Mouse (Mus musculus): Measurements from ENCODE around the gene Mymk. TPM values are rescaled to one million over a fixed set of nuclear protein-coding genes. Genes with fewer than 3 reads are reported as not detected.

The Mymk gene
- polyA plus RNA-seq, 1 experiment from 2014 or later = 63.7 TPM

- no peak overlapping the region for H3K4me3 ChIP-seq (replicated peaks)
- no peak for ATAC-seq (ENCODE audit: insufficient number of reproducible peaks, low FRiP score, low TSS enrichment, low read depth)
These were observed 24.5 kb upstream of the Mymk start for GRCm38 (mm10) chr2:27096341-27096981.

GRCm38 (mm10) chr2:27095178-27095577, 23.2 kb upstream of the Mymk start:
- Histone ChIP-seq H3K27ac (replicated peaks) (no peak overlapping the region), H3K27me3 (no peaks in the 10 kb centered on the region), H3K9ac (no peak overlapping the region), H3K4me3 (replicated peaks) (no peak overlapping the region), H3K4me1 (peaks cover 25% of the 10 kb centered on the region), H3K9me3 (replicated peaks) (no peaks in the 10 kb centered on the region), H3K4me2 (replicated peaks) (no peak overlapping the region), H3K36me3 (no peaks in the 10 kb centered on the region)
- no peak for ATAC-seq (ENCODE audit: insufficient number of reproducible peaks, low FRiP score, low TSS enrichment, low read depth)
- 85% methylated on average over 7 of the region's 7 CpGs for WGBS

More at GRCm38 (mm10) chr2:27096341-27096981, 24.5 kb upstream of the Mymk start:
- Histone ChIP-seq H3K4me2 (replicated peaks) (no peak overlapping the region), H3K4me1 (peaks cover 25% of the 10 kb centered on the region), H3K27me3 (no peaks in the 10 kb centered on the region), H3K36me3 (no peaks in the 10 kb centered on the region), H3K27ac (replicated peaks) (peak overlapping the region; percentile 60; the same call in 1 of the 2 replicates), H3K9ac (no peak overlapping the region), H3K9me3 (replicated peaks) (no peaks in the 10 kb centered on the region)
- WGBS = 40% methylated on average over 13 of the region's 13 CpGs

- Histone ChIP-seq H3K27me3 (no peaks in the 10 kb centered on the region), H3K4me3 (replicated peaks) (no peak overlapping the region), H3K4me1 (peaks cover 22% of the 10 kb centered on the region), H3K4me2 (replicated peaks) (no peak overlapping the region), H3K27ac (replicated peaks) (no peak overlapping the region), H3K9ac (no peak overlapping the region), H3K9me3 (replicated peaks) (no peaks in the 10 kb centered on the region), H3K36me3 (no peaks in the 10 kb centered on the region)
- no peak for ATAC-seq (ENCODE audit: insufficient number of reproducible peaks, low FRiP score, low TSS enrichment, low read depth)
- WGBS = 45% methylated on average over 1 of the region's 1 CpGs
These were observed 17.3 kb upstream of the Mymk start for GRCm38 (mm10) chr2:27089238-27089637.

- Histone ChIP-seq H3K4me1 (peaks cover 22% of the 10 kb centered on the region), H3K4me3 (replicated peaks) (no peak overlapping the region), H3K9me3 (replicated peaks) (no peaks in the 10 kb centered on the region), H3K36me3 (no peaks in the 10 kb centered on the region), H3K27me3 (no peaks in the 10 kb centered on the region), H3K27ac (replicated peaks) (0 out of 2 replicates have a peak overlapping the region, but pooled peaks have one; percentile 41), H3K4me2 (replicated peaks) (no peak overlapping the region), H3K9ac (no peak overlapping the region)
- ATAC-seq (ENCODE audit: insufficient number of reproducible peaks, low FRiP score, low TSS enrichment, low read depth) = no peak
- 71% methylated on average over 5 of the region's 5 CpGs for WGBS
These were observed 16.7 kb upstream of the Mymk start for GRCm38 (mm10) chr2:27088700-27089099.

- peak overlapping the region; percentile 41; the same call in 1 of the 2 replicates for H3K27ac ChIP-seq (replicated peaks)
- ATAC-seq (ENCODE audit: insufficient number of reproducible peaks, low FRiP score, low TSS enrichment, low read depth) = 0 out of 2 replicates have a peak, but pooled peaks have one; percentile 22
These were observed 16.2 kb upstream of the Mymk start for GRCm38 (mm10) chr2:27088071-27088644.

GRCm38 (mm10) chr2:27087581-27087980, 15.6 kb upstream of the Mymk start:
- peaks cover 22% of the 10 kb centered on the region for H3K4me1 ChIP-seq
- H3K27me3 ChIP-seq = no peaks in the 10 kb centered on the region
- no peak overlapping the region for H3K27ac ChIP-seq (replicated peaks)
- no peak overlapping the region for H3K4me2 ChIP-seq (replicated peaks)
- WGBS = 87% methylated on average over 5 of the region's 5 CpGs
- H3K9ac ChIP-seq = no peak overlapping the region
- H3K36me3 ChIP-seq = no peaks in the 10 kb centered on the region
- ATAC-seq (ENCODE audit: insufficient number of reproducible peaks, low FRiP score, low TSS enrichment, low read depth) = no peak
- H3K9me3 ChIP-seq (replicated peaks) = no peaks in the 10 kb centered on the region
- no peak overlapping the region for H3K4me3 ChIP-seq (replicated peaks)

More at GRCm38 (mm10) chr2:27088071-27088644, 16.2 kb upstream of the Mymk start:
- H3K4me1 ChIP-seq = peaks cover 22% of the 10 kb centered on the region
- no peaks in the 10 kb centered on the region for H3K36me3 ChIP-seq
- WGBS = 60% methylated on average over 18 of the region's 18 CpGs
- no peak overlapping the region for H3K4me2 ChIP-seq (replicated peaks)
- H3K9ac ChIP-seq = no peak overlapping the region
- H3K4me3 ChIP-seq (replicated peaks) = no peak overlapping the region
- no peaks in the 10 kb centered on the region for H3K9me3 ChIP-seq (replicated peaks)
- no peaks in the 10 kb centered on the region for H3K27me3 ChIP-seq

- H3K27ac ChIP-seq (replicated peaks) = no peak overlapping the region
- 81% methylated on average over 4 of the region's 4 CpGs for WGBS
- no peaks in the 10 kb centered on the region for H3K9me3 ChIP-seq (replicated peaks)
- H3K4me1 ChIP-seq = peaks cover 22% of the 10 kb centered on the region
- H3K36me3 ChIP-seq = no peaks in the 10 kb centered on the region
- no peaks in the 10 kb centered on the region for H3K27me3 ChIP-seq
- H3K4me2 ChIP-seq (replicated peaks) = no peak overlapping the region
- ATAC-seq (ENCODE audit: insufficient number of reproducible peaks, low FRiP score, low TSS enrichment, low read depth) = no peak
- H3K4me3 ChIP-seq (replicated peaks) = no peak overlapping the region
- H3K9ac ChIP-seq = no peak overlapping the region
These were observed 14.6 kb upstream of the Mymk start for GRCm38 (mm10) chr2:27086483-27087010.

GRCm38 (mm10) chr2:27085801-27086200, 13.8 kb upstream of the Mymk start:
- Histone ChIP-seq H3K4me3 (replicated peaks) (no peak overlapping the region), H3K9me3 (replicated peaks) (no peaks in the 10 kb centered on the region), H3K27ac (replicated peaks) (no peak overlapping the region), H3K36me3 (no peaks in the 10 kb centered on the region), H3K27me3 (no peaks in the 10 kb centered on the region), H3K4me1 (peaks cover 22% of the 10 kb centered on the region), H3K9ac (no peak overlapping the region), H3K4me2 (replicated peaks) (no peak overlapping the region)
- 18% methylated on average over 2 of the region's 2 CpGs for WGBS
- no peak for ATAC-seq (ENCODE audit: insufficient number of reproducible peaks, low FRiP score, low TSS enrichment, low read depth)

GRCm38 (mm10) chr2:27084963-27085362, 13.0 kb upstream of the Mymk start:
- Histone ChIP-seq H3K27ac (replicated peaks) (no peak overlapping the region), H3K27me3 (no peaks in the 10 kb centered on the region), H3K9ac (no peak overlapping the region), H3K4me3 (replicated peaks) (no peak overlapping the region), H3K4me2 (replicated peaks) (no peak overlapping the region), H3K36me3 (no peaks in the 10 kb centered on the region), H3K4me1 (peaks cover 27% of the 10 kb centered on the region), H3K9me3 (replicated peaks) (no peaks in the 10 kb centered on the region)
- ATAC-seq (ENCODE audit: insufficient number of reproducible peaks, low FRiP score, low TSS enrichment, low read depth) = no peak
- 42% methylated on average over 8 of the region's 8 CpGs for WGBS

GRCm38 (mm10) chr2:27083761-27084475, 11.9 kb upstream of the Mymk start:
- peaks cover 37% of the 10 kb centered on the region for H3K4me1 ChIP-seq
- ATAC-seq (ENCODE audit: insufficient number of reproducible peaks, low FRiP score, low TSS enrichment, low read depth) = no peak
- H3K9ac ChIP-seq = no peak overlapping the region

GRCm38 (mm10) chr2:27079649-27080048, 7.7 kb upstream of the Mymk start:
- Histone ChIP-seq H3K9me3 (replicated peaks) (no peaks in the 10 kb centered on the region), H3K4me1 (peaks cover 30% of the 10 kb centered on the region), H3K4me3 (replicated peaks) (no peak overlapping the region), H3K4me2 (replicated peaks) (peak overlapping the region; percentile 29), H3K27ac (replicated peaks) (no peak overlapping the region; the same call in 1 of the 2 replicates), H3K9ac (no peak overlapping the region), H3K36me3 (no peaks in the 10 kb centered on the region), H3K27me3 (peaks cover 13% of the 10 kb centered on the region)
- no peak for ATAC-seq (ENCODE audit: insufficient number of reproducible peaks, low FRiP score, low TSS enrichment, low read depth)
- 30% methylated on average over 2 of the region's 2 CpGs for WGBS

More at GRCm38 (mm10) chr2:27083761-27084475, 11.9 kb upstream of the Mymk start:
- 65% methylated on average over 12 of the region's 12 CpGs for WGBS
- no peak overlapping the region for H3K27ac ChIP-seq (replicated peaks)
- no peak overlapping the region for H3K4me2 ChIP-seq (replicated peaks)
- H3K9me3 ChIP-seq (replicated peaks) = no peaks in the 10 kb centered on the region
- no peak overlapping the region for H3K4me3 ChIP-seq (replicated peaks)
- no peaks in the 10 kb centered on the region for H3K27me3 ChIP-seq
- H3K36me3 ChIP-seq = no peaks in the 10 kb centered on the region
